Mouse (Mus musculus) CH12.LX (cell line): ENCODE results near the gene Drap1. TPM values are rescaled to one million over a fixed set of nuclear protein-coding genes. Genes with fewer than 3 reads are reported as not detected.
"Not testable (repeated sequence)": the region's sequence is repeated elsewhere in the genome, so short reads cannot be mapped to it uniquely, and the experiment has no call there.

Experiments
- DNase-seq: peaks from one replicate; pipeline ENCODE4 v3.0.0-alpha.2; 2013; ENCODE audit errors: extremely low read depth
- H3K27ac ChIP-seq: 2 replicates; pipeline ENCODE4 v1.5.1; 2012; ENCODE audit warnings: low read depth, mild to moderate bottlenecking, control low read depth, moderate library complexity; ENCODE audit not compliant: insufficient read depth
- H3K27me3 ChIP-seq: replicated peaks from 2 replicates; pipeline ENCODE3; 2012; ENCODE audit warnings: inconsistent platforms
- H3K36me3 ChIP-seq, 2 experiments: replicated peaks in 1 of 2; 2 replicates each; pipeline versions ENCODE3 to v1.6.1; 2012; ENCODE audit warnings: inconsistent platforms in 1 of 2, low read length in 1 of 2, mild to moderate bottlenecking in 1 of 2, mixed read lengths in 1 of 2, moderate library complexity in 1 of 2; ENCODE audit not compliant: control insufficient read depth in 1 of 2, insufficient read depth in 1 of 2
- H3K4me1 ChIP-seq, 2 experiments: 2 replicates each; pipeline ENCODE4 v1.6.1; 2012; ENCODE audit warnings: inconsistent platforms in 1 of 2, moderate library complexity in 1 of 2; ENCODE audit not compliant: insufficient read depth in 2 of 2, control insufficient read depth in 1 of 2
- H3K4me2 ChIP-seq: 2 replicates; pipeline ENCODE4 v1.6.1; 2012; ENCODE audit warnings: low read depth, mild to moderate bottlenecking, control low read depth; ENCODE audit not compliant: poor library complexity, insufficient read depth, severe bottlenecking
- H3K4me3 ChIP-seq, 3 experiments: fragments of 150-350 bp in 1 of 3; sonication (generic) in 1 of 3; replicated peaks in 1 of 3; 2 replicates each; pipeline versions ENCODE3 to v1.5.1; 2011 to 2012; ENCODE audit warnings: low read depth in 2 of 3, low read length in 2 of 3, mild to moderate bottlenecking in 2 of 3, moderate library complexity in 2 of 3, control low read depth in 1 of 3, improper control_type of control experiment in 1 of 3, inconsistent platforms in 1 of 3, mixed read lengths in 1 of 3; ENCODE audit not compliant: poor library complexity in 1 of 3
- H3K79me2 ChIP-seq: replicated peaks from 2 replicates; pipeline ENCODE4 v1.6.1; 2012; ENCODE audit warnings: mild to moderate bottlenecking, moderate library complexity; ENCODE audit not compliant: control insufficient read depth, poor library complexity, insufficient read depth, severe bottlenecking; ENCODE audit errors: extremely low read depth
- H3K9ac ChIP-seq: 2 replicates; pipeline ENCODE4 v1.6.1; 2012; ENCODE audit warnings: low read depth, mild to moderate bottlenecking, control low read depth, moderate library complexity; ENCODE audit not compliant: insufficient read depth
- H3K9me3 ChIP-seq: replicated peaks from 2 replicates; pipeline ENCODE3; 2012; ENCODE audit warnings: low read length, inconsistent platforms, mixed read lengths
- CHD2 ChIP-seq: IDR thresholded peaks from 2 replicates; pipeline ENCODE4 v1.6.1; 2011; ENCODE audit warnings: low read length, improper control_type of control experiment
- ELF1 ChIP-seq: IDR thresholded peaks from 2 replicates; pipeline ENCODE4 v1.6.1; 2014; ENCODE audit warnings: low read depth, mild to moderate bottlenecking, inconsistent platforms, low read length, improper control_type of control experiment
- ETS1 ChIP-seq: conservative IDR thresholded peaks from 2 replicates; pipeline ENCODE4 v1.6.1; 2012; ENCODE audit warnings: low read depth, mild to moderate bottlenecking, inconsistent platforms, low read length, improper control_type of control experiment, moderate library complexity
- HCFC1 ChIP-seq: IDR thresholded peaks from 2 replicates; pipeline ENCODE4 v1.6.1; 2012; ENCODE audit warnings: low read depth, mild to moderate bottlenecking, inconsistent platforms, low read length, improper control_type of control experiment
- IRF4 ChIP-seq: IDR thresholded peaks from 2 replicates; pipeline ENCODE4 v1.6.1; 2014; ENCODE audit warnings: low read depth, mild to moderate bottlenecking, inconsistent platforms, low read length, improper control_type of control experiment
- JUND ChIP-seq: conservative IDR thresholded peaks from 2 replicates; pipeline ENCODE4 v1.6.1; 2011; ENCODE audit warnings: low read depth, low read length, improper control_type of control experiment
- KAT2A ChIP-seq: IDR thresholded peaks from 2 replicates; pipeline ENCODE4 v1.6.1; 2012; ENCODE audit warnings: low read length, improper control_type of control experiment, inconsistent platforms; ENCODE audit not compliant: insufficient replicate concordance
- MAFK ChIP-seq: IDR thresholded peaks from 2 replicates; pipeline ENCODE4 v1.6.1; 2011; ENCODE audit warnings: low read length, improper control_type of control experiment; ENCODE audit not compliant: insufficient replicate concordance
- MAX ChIP-seq: IDR thresholded peaks from 2 replicates; pipeline ENCODE4 v1.6.1; 2011; ENCODE audit warnings: low read length, improper control_type of control experiment
- MEF2A ChIP-seq: IDR thresholded peaks from 2 replicates; pipeline ENCODE4 v1.6.1; 2014; ENCODE audit warnings: low read depth, mild to moderate bottlenecking, inconsistent platforms, low read length, improper control_type of control experiment, borderline replicate concordance
- POLR2A ChIP-seq: IDR thresholded peaks from 2 replicates; pipeline ENCODE4 v1.6.1; 2011; ENCODE audit warnings: low read depth, mild to moderate bottlenecking, improper control_type of control experiment, low read length
- POLR2AphosphoS2 ChIP-seq: IDR thresholded peaks from 2 replicates; pipeline ENCODE4 v1.6.1; 2011; ENCODE audit warnings: low read depth, low read length, improper control_type of control experiment
- SIN3A ChIP-seq: IDR thresholded peaks from 2 replicates; pipeline ENCODE4 v1.6.1; 2012; ENCODE audit warnings: low read length, improper control_type of control experiment, inconsistent platforms
- TBP ChIP-seq: conservative IDR thresholded peaks from 2 replicates; pipeline ENCODE4 v1.6.1; 2011; ENCODE audit warnings: low read depth, low read length, improper control_type of control experiment
- USF1 ChIP-seq: IDR thresholded peaks from 2 replicates; pipeline ENCODE4 v1.6.1; 2014; ENCODE audit warnings: low read depth, mild to moderate bottlenecking, inconsistent platforms, low read length, improper control_type of control experiment
- dilution Hi-C: fragments of 300-500 bp; cut with MboI; formaldehyde crosslinking; loops from 2 replicates; pipeline ENCODE4 v1.14.3; 2020; ENCODE audit warnings: low sequenced_read_pairs; ENCODE audit not compliant: extremely low pct_unique_long_range_greater_than_20kb, extremely low pct_ligation_motif_present
- in situ Hi-C: fragments of 300-500 bp; cut with MboI; formaldehyde crosslinking; loops from 3 replicates; pipeline ENCODE4 v1.14.3; 2019; ENCODE audit warnings: low sequenced_read_pairs, low pct_ligation_motif_present, low pct_unique_long_range_greater_than_20kb, mixed read lengths
- polyA plus RNA-seq: library from polyadenylated mRNA; unstranded; fragments of >175 nt; gene quantifications from 2 replicates; pipeline ENCODE4 v1.2.1, GENCODE M21; 2012; ENCODE audit warnings: low read depth; ENCODE audit not compliant: insufficient read length
- total RNA-seq, 2 experiments: library from RNA; depleted of rRNA; stranded (reverse); fragments of 300-350 nt in 1 of 2; fragments of >200 nt in 1 of 2; gene quantifications; 2 replicates each; pipeline ENCODE4 v1.2.3; 2012 to 2014

Gene Drap1
- total and polyA plus RNA-seq, 3 experiments: 73.3 to 180 (median 143) TPM

DNA sequence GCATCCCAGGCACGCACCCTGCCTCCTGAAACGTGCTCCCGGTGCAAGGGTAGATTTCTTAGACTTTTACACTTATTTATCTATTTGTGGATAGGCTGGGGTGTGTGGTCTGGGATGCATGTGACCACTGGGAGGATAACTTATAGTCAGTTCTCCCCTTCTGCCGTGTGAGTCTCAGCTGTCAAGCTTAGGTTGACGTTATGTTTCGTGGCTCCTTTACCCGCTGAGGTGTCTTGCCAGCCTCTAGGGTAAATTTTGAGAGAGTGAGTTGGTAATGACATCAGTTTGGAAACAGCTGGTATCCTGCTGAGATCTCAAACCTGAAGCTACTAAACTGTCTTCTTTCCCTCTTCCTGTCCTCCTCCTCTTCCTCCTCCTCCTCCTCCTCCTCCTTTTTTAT, 18.9 kb downstream of the Drap1 start:
- Histone ChIP-seq H3K36me3 (peaks cover 0 to 6% of the 10 kb centered on the region in 2 experiments), H3K79me2 (no peaks in the 10 kb centered on the region), H3K4me2 (peak overlapping the region; percentile 71), H3K4me1 (peaks cover 7 to 28% of the 10 kb centered on the region in 2 experiments), H3K27me3 (no peaks in the 10 kb centered on the region)
- in situ Hi-C loops (no loop called here), dilution Hi-C loops (no loop called here)
- peak; percentile 24 for DNase-seq
- TF ChIP-seq ETS1 (no peak), MAX (no peak), MEF2A (no peak), JUND (no peak)
- TF ChIP-seq, all 38 proteins: peak for 0
- H3K27ac ChIP-seq: no peak overlapping the region
- H3K4me3 ChIP-seq: peak overlapping the region; percentile 25 to 46 (median 33)
- 0 out of 2 replicates have a peak overlapping the region, but pooled peaks have one; percentile 2 for H3K9ac ChIP-seq
- no peaks in the 10 kb centered on the region for H3K9me3 ChIP-seq

DNA sequence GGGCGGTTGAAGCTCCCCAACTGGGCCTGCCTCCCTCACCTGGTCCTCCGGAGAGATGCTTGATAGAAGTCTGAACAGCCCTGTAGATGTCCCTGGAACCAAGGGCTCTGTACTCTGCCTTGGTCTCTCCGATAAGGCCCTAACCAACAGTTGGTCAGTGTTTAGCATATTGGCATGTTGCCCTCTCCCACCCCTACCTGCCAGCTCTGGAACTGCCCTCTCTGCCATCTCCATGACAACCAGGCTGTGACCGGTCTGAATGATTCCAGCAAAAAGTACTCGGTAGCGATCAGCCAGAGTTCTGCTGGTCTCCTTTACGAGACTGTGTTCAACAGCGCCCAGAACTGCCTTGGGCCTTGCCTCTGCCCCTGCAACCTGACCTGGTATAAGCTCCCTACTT, 22.5 kb downstream of the Drap1 start, which contains the start of gene Tsga10ip:
TSS of gene Tsga10ip (minus strand) at position 234 of the 400 bp plus-strand sequence.
- Histone ChIP-seq H3K9ac (no peak within 1 kb of the TSS), H3K9me3 (no peaks in the 10 kb centered on the region), H3K27ac (no peak within 1 kb of the TSS), H3K4me3 (no peak within 1 kb of the TSS), H3K27me3 (no peaks in the 10 kb centered on the region), H3K79me2 (no peaks in the 10 kb centered on the region), H3K4me1 (peaks cover 5 to 20% of the 10 kb centered on the region in 2 experiments; a peak in 3 of 4 replicates), H3K4me2 (no peak within 1 kb of the TSS), H3K36me3 (no peaks in the 10 kb centered on the region)
- TF ChIP-seq POLR2AphosphoS2 (no peak), SIN3A (no peak), MAFK (no peak), HCFC1 (no peak), TBP (no peak), KAT2A (no peak), ELF1 (no peak), CHD2 (no peak), POLR2A (no peak), USF1 (no peak), JUND (no peak), IRF4 (no peak)
- in situ Hi-C loops (loop anchor here (5.0 kb wide), 1 partner anchor 65 kb away; the partner anchor contains the start of gene Catsper1), dilution Hi-C loops (no loop called here)
- no peak for DNase-seq

DNA sequence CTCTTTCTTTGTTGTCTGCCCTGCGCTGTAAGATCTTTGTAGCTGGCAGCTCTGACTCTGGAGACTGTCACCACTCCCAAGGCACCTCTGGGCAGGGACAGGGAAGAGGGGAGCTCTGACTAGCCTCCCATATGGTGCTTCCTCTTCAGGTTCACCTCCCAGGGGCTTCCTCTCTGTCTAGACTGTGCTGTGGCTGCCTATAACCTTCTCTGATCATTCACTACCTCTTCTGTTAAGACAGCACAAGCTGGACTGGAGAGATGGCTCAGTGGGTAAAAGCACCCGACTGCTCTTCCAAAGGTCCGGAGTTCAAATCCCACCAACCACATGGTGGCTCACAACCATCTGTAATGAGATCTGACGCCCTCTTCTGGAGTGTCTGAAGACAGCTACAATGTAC, 23.7 kb downstream of the Drap1 start:
- H3K9me3 ChIP-seq, H3K27me3 ChIP-seq, H3K27ac ChIP-seq, H3K79me2 ChIP-seq, H3K9ac ChIP-seq, H3K4me2 ChIP-seq, H3K4me3 ChIP-seq, DNase-seq, H3K36me3 ChIP-seq, dilution Hi-C loops: not testable (repeated sequence)
- peak; percentile 94 for TF ChIP-seq TBP
- in situ Hi-C loops: loop anchor here (5.0 kb wide), 1 partner anchor 64 kb away; the partner anchor contains the start of gene Catsper1
- peaks cover 5 to 20% of the 10 kb centered on the region in 2 experiments; a peak in 3 of 4 replicates for H3K4me1 ChIP-seq
